Mouse (Mus musculus): ENCODE results near the gene Ppp2r5b.
A peak's percentile ranks its signal among the peaks of the same experiment; 100 is the strongest.

Ppp2r5b gene

GRCm38 (mm10) chr19:6268670-6269132, 33.0 kb upstream of the Ppp2r5b start:
- no peak for DNase-seq (ENCODE audit: low read depth, low spot score)

GRCm38 (mm10) chr19:6268170-6268528, 32.5 kb upstream of the Ppp2r5b start:
- peak; percentile 95 for DNase-seq (ENCODE audit: low read depth, low spot score)

GRCm38 (mm10) chr19:6267306-6268169, 31.9 kb upstream of the Ppp2r5b start:
- peak; percentile 98 for DNase-seq (ENCODE audit: low read depth, low spot score)

- DNase-seq (ENCODE audit: low read depth, low spot score) = peak; percentile 66
These were observed 30.1 kb upstream of the Ppp2r5b start for GRCm38 (mm10) chr19:6265727-6266182.

- no peak for DNase-seq (ENCODE audit: low read depth, low spot score)
These were observed 29.3 kb upstream of the Ppp2r5b start for GRCm38 (mm10) chr19:6264945-6265344.

GRCm38 (mm10) chr19:6264200-6264599, 28.5 kb upstream of the Ppp2r5b start:
- DNase-seq (ENCODE audit: low read depth, low spot score) = peak; percentile 52

- DNase-seq (ENCODE audit: low read depth, low spot score) = no peak
These were observed 27.3 kb upstream of the Ppp2r5b start for GRCm38 (mm10) chr19:6262839-6263433.

GRCm38 (mm10) chr19:6262222-6262621, 26.6 kb upstream of the Ppp2r5b start:
- peak; percentile 85 for DNase-seq (ENCODE audit: low read depth, low spot score)

- no peak for DNase-seq (ENCODE audit: low read depth, low spot score)
These were observed 25.7 kb upstream of the Ppp2r5b start for GRCm38 (mm10) chr19:6261379-6261778.

GRCm38 (mm10) chr19:6260946-6261345, 25.3 kb upstream of the Ppp2r5b start:
- no peak for DNase-seq (ENCODE audit: low read depth, low spot score)

- DNase-seq (ENCODE audit: low read depth, low spot score) = peak; percentile 31
These were observed 24.8 kb upstream of the Ppp2r5b start for GRCm38 (mm10) chr19:6260428-6260827.

GRCm38 (mm10) chr19:6253021-6253420, 17.3 kb upstream of the Ppp2r5b start:
- no peak for DNase-seq (ENCODE audit: low read depth, low spot score)

- DNase-seq (ENCODE audit: low read depth, low spot score) = no peak
These were observed 12.0 kb upstream of the Ppp2r5b start for GRCm38 (mm10) chr19:6247526-6248300.

GRCm38 (mm10) chr19:6245806-6246205, 10.1 kb upstream of the Ppp2r5b start:
- DNase-seq (ENCODE audit: low read depth, low spot score) = no peak

- no peak for DNase-seq (ENCODE audit: low read depth, low spot score)
These were observed 7.6 kb upstream of the Ppp2r5b start for GRCm38 (mm10) chr19:6243226-6243625.

- peak; percentile 61 for DNase-seq (ENCODE audit: low read depth, low spot score)
These were observed 6.6 kb upstream of the Ppp2r5b start for GRCm38 (mm10) chr19:6242281-6242680.

GRCm38 (mm10) chr19:6241274-6242107, 5.8 kb upstream of the Ppp2r5b start, which contains the start of gene Atg2a:
TSS of gene Atg2a (plus strand) at chr19:6241668.
- DNase-seq (ENCODE audit: low read depth, low spot score) = peak; percentile 100

GRCm38 (mm10) chr19:6240725-6241124, 5.1 kb upstream of the Ppp2r5b start:
- no peak for DNase-seq (ENCODE audit: low read depth, low spot score)

GRCm38 (mm10) chr19:6240136-6240535, 4.5 kb upstream of the Ppp2r5b start:
- DNase-seq (ENCODE audit: low read depth, low spot score) = no peak

- DNase-seq (ENCODE audit: low read depth, low spot score) = no peak
These were observed 3.1 kb upstream of the Ppp2r5b start for GRCm38 (mm10) chr19:6238740-6239139.

- no peak for DNase-seq (ENCODE audit: low read depth, low spot score)
These were observed 1.2 kb upstream of the Ppp2r5b start for GRCm38 (mm10) chr19:6236842-6237241.
